Mouse (Mus musculus) hematopoietic stem cell, adult 5-6 weeks (primary cell): ENCODE measurements around the gene Chtop. TPM values are rescaled to one million over a fixed set of nuclear protein-coding genes. Genes with fewer than 3 reads are reported as not detected.

Experiments
- ATAC-seq, 2 experiments: fragments of 125-278 bp in 1 of 2; replicated peaks in 1 of 2; 2 replicates each; pipeline ENCODE4 v1.8.0; 2016 to 2017; ENCODE audit warnings: inconsistent platforms in 2 of 2, mild to moderate bottlenecking in 2 of 2, moderate number of reproducible peaks in 2 of 2, low read depth in 1 of 2, moderate TSS enrichment in 1 of 2; ENCODE audit not compliant: low FRiP score in 2 of 2, poor library complexity in 2 of 2, severe bottlenecking in 2 of 2, insufficient read depth in 1 of 2, low TSS enrichment in 1 of 2
- total RNA-seq: library from RNA; stranded (forward); fragments of 172-1452, 232-1000 nt; gene quantifications from 2 replicates; pipeline ENCODE4 v1.2.3, GENCODE M21; 2017

Chtop gene
- total RNA-seq, 1 experiment from 2014 or later, result 142 TPM

- peak; percentile 83 for ATAC-seq
These were observed 5.4 kb upstream of the Chtop start for GRCm38 (mm10) chr3:90514691-90515090.

- peak; percentile 59 to 63 for ATAC-seq
These were observed 4.7 kb upstream of the Chtop start, which contains the start of the genes S100a1 and S100a13 for GRCm38 (mm10) chr3:90513796-90514590. S100a1 (minus strand) TSS chr3:90514392. S100a13 (plus strand) TSS chr3:90514435.

- ATAC-seq, result no peak
These were observed 3.8 kb upstream of the Chtop start for GRCm38 (mm10) chr3:90512948-90513642.

GRCm38 (mm10) chr3:90512276-90512675, 3.0 kb upstream of the Chtop start:
- no peak for ATAC-seq

- peak in 1 of 2 experiments; percentile 7; a peak in 1 of 4 replicates for ATAC-seq
These were observed 437 bp upstream of the Chtop start for GRCm38 (mm10) chr3:90509747-90510123.

GRCm38 (mm10) chr3:90508287-90508949, 880 bp downstream of the Chtop start:
- ATAC-seq, result no peak

- no peak for ATAC-seq
These were observed 2.9 kb downstream of the Chtop start for GRCm38 (mm10) chr3:90506362-90506761.

GRCm38 (mm10) chr3:90505216-90505615, 4.1 kb downstream of the Chtop start:
- ATAC-seq, result no peak

- no peak for ATAC-seq
These were observed 5.9 kb downstream of the Chtop start for GRCm38 (mm10) chr3:90503444-90503843.

GRCm38 (mm10) chr3:90497597-90497996, 11.7 kb downstream of the Chtop start:
- ATAC-seq, result no peak

GRCm38 (mm10) chr3:90495850-90496525, 13.3 kb downstream of the Chtop start:
- ATAC-seq, result no peak

GRCm38 (mm10) chr3:90493831-90494540, 15.3 kb downstream of the Chtop start:
- no peak for ATAC-seq

GRCm38 (mm10) chr3:90491350-90491749, 17.9 kb downstream of the Chtop start:
- no peak for ATAC-seq

GRCm38 (mm10) chr3:90490696-90491256, 18.5 kb downstream of the Chtop start, which contains the start of gene Snapin:
Snapin (minus strand) TSS chr3:90491033.
- peak; percentile 98 to 99 for ATAC-seq

GRCm38 (mm10) chr3:90488576-90488975, 20.7 kb downstream of the Chtop start:
- no peak for ATAC-seq

GRCm38 (mm10) chr3:90486998-90487397, 22.3 kb downstream of the Chtop start:
- ATAC-seq, result no peak
